Mouse (Mus musculus) forebrain, embryonic 12.5 days (tissue): Measurements from ENCODE around the gene Mgat4e. TPM values are rescaled to one million over a fixed set of nuclear protein-coding genes. Genes with fewer than 3 reads are reported as not detected.
"Not testable (repeated sequence)": the region's sequence is repeated elsewhere in the genome, so short reads cannot be mapped to it uniquely, and the experiment has no call there.

Experiments
- ATAC-seq: fragments of 200-750 bp; cut with Nextera tagmentation; 2 replicates; pipeline ENCODE4 v1.8.0; 2017; ENCODE audit warnings: moderate TSS enrichment; ENCODE audit not compliant: low FRiP score
- H3K27ac ChIP-seq: fragments of 300-500 bp; sonication (generic); 2 replicates; pipeline ENCODE4 v1.5.1; 2016; ENCODE audit warnings: mild to moderate bottlenecking
- H3K27me3 ChIP-seq: fragments of 300-500 bp; sonication (generic); 2 replicates; pipeline ENCODE4 v1.6.1; 2016; ENCODE audit warnings: mild to moderate bottlenecking
- H3K36me3 ChIP-seq: fragments of 300-500 bp; sonication (generic); replicated peaks from 2 replicates; pipeline ENCODE4 v1.6.1; 2016; ENCODE audit warnings: mild to moderate bottlenecking
- H3K4me1 ChIP-seq: fragments of 300-500 bp; sonication (generic); 2 replicates; pipeline ENCODE4 v1.6.1; 2016
- H3K4me2 ChIP-seq: fragments of 300-500 bp; sonication (generic); 2 replicates; pipeline ENCODE4 v1.6.1; 2016; ENCODE audit warnings: mild to moderate bottlenecking, moderate library complexity
- H3K4me3 ChIP-seq: fragments of 300-500 bp; sonication (generic); replicated peaks from 2 replicates; pipeline ENCODE4 v1.5.1; 2016; ENCODE audit warnings: mild to moderate bottlenecking
- H3K9ac ChIP-seq: fragments of 300-500 bp; sonication (generic); 2 replicates; pipeline ENCODE4 v1.6.1; 2016; ENCODE audit warnings: mild to moderate bottlenecking
- H3K9me3 ChIP-seq: fragments of 300-500 bp; sonication (generic); 2 replicates; pipeline ENCODE4 v1.6.1; 2016
- WGBS: fragments of 180-500 bp; shearing (Covaris S2); methylation state at CpG from one replicate; pipeline ENCODE4 v1.1.7; 2016; 5-methylcytosine and 5-hydroxymethylcytosine counted together
- polyA plus RNA-seq: library from polyadenylated mRNA; unstranded; fragments of >200 nt; fragmentation: Nextera tagmentation; extraction: Ambion mirVana; gene quantifications from 2 replicates; pipeline ENCODE4 v1.2.1, GENCODE M21; 2016

Mgat4e gene
- polyA plus RNA-seq, 1 experiment from 2014 or later, result not detected

DNA sequence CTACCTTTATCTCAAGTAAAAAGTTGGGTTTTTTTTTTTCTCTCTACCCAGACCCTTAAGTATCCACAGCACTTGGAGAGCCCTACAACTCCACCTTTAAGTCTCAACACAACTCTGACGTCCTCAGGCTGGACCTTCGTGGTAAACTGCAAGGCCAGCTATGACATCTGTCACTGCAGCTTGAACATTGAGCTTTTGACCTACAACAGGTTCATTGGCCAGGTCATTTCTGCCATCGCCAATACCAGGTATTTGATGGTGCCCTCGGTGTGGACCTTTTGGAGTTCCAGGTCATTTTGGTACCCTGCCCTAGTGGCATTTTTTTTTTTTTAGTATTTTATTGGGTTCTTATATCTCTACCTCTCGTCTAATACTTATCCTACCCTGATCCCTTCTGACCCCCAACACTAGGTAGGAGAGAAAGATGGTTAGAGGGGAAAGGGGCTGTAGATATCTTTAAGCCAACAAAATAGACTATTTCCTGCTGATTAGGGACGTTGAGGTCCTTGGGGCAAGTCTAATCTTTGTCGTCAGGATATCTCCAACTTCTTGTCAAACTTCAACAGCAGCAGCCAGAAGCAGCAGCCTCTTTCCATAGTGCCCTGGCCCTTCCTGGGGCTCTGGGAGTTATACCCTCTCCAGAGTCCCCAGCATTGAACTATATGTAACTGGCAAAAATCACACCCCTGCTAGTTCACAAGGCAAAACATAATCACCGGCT lies 29.3 kb downstream of the Mgat4e start:
- Histone ChIP-seq H3K27ac (no peak overlapping the region), H3K36me3 (no peaks in the 10 kb centered on the region), H3K9me3 (no peaks in the 10 kb centered on the region), H3K4me2 (no peak overlapping the region), H3K4me1 (peaks cover 9% of the 10 kb centered on the region), H3K9ac (no peak overlapping the region), H3K27me3 (peaks cover 7% of the 10 kb centered on the region), H3K4me3 (no peak overlapping the region)
- ATAC-seq, result no peak
- WGBS, result 90% methylated on average over 8 of the region's 8 CpGs

DNA sequence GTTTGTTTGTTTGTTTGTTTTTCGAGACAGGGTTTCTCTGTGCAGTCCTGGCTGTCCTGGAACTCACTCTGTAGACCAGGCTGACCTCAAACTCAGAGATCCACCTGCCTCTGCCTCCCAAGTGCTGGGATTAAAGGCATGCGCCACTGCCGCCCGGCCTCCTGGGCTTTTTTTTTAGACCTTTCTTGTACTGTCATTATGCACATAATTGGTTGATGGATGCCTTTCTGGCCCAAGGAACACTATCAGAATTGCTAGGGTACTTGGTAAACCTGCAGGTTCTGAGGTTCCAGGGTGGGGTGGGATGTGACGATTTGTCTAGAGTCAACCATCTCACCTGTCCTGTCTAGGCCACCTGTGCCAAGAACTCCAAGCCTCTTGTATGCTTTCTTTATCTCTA lies 30.3 kb downstream of the Mgat4e start:
- H3K27ac ChIP-seq, H3K4me1 ChIP-seq, H3K4me2 ChIP-seq, ATAC-seq, H3K36me3 ChIP-seq, H3K9me3 ChIP-seq, H3K4me3 ChIP-seq, H3K9ac ChIP-seq: not testable (repeated sequence)
- H3K27me3 ChIP-seq, result peaks cover 16% of the 10 kb centered on the region
- 92% methylated on average over 5 of the region's 5 CpGs for WGBS

DNA sequence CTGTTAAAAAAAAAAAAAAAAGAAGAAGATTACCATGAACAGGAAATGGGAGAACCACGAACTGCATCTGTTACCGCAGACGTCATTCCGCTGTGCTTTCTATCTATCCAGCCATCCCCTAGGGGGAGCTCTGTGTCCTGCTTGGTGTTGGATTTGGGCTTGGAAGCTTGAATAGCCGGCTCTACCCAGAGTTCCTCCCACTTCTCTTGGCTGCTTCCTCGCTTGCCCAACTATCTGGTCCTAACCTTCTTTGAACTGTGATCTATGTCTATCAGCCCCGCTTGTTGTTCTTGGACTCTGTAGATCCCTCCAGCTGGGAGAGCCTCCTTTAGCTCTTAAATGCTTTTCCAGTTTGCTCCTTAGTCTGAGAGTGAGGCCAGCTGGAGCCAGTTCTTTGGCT lies 30.8 kb downstream of the Mgat4e start:
- no peak; the same call in 1 of the 2 replicates for ATAC-seq
- H3K27ac ChIP-seq, result no peak overlapping the region
- no peak overlapping the region for H3K4me3 ChIP-seq
- H3K4me1 ChIP-seq, result peaks cover 11% of the 10 kb centered on the region
- H3K36me3 ChIP-seq, result no peaks in the 10 kb centered on the region
- H3K27me3 ChIP-seq, result peaks cover 21% of the 10 kb centered on the region
- H3K9me3 ChIP-seq, result no peaks in the 10 kb centered on the region
- no peak overlapping the region for H3K4me2 ChIP-seq
- no peak overlapping the region for H3K9ac ChIP-seq
- WGBS, result 12% methylated on average over 7 of the region's 7 CpGs

DNA sequence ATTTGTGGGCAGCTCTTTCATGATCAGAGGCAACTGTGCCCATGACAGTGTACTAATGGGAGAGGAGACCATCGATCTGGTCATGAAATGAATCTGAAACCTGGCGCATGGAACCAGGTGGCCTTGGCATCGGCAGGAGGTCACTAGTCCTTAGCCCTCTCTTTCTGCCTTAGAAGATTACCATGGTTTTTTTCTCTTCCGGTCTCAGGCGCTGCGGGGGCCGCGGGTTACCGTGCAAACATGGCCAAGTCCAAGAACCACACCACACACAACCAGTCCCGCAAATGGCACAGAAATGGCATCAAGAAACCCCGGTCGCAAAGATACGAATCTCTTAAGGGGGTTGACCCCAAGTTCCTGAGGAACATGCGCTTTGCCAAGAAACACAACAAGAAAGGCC lies 31.6 kb downstream of the Mgat4e start:
- H3K4me2 ChIP-seq, H3K9me3 ChIP-seq, H3K9ac ChIP-seq, H3K27ac ChIP-seq, H3K36me3 ChIP-seq, H3K4me3 ChIP-seq, ATAC-seq: not testable (repeated sequence)
- H3K4me1 ChIP-seq, result peaks cover 19% of the 10 kb centered on the region
- 95% methylated on average over 13 of the region's 14 CpGs for WGBS
- H3K27me3 ChIP-seq, result peaks cover 30% of the 10 kb centered on the region

DNA sequence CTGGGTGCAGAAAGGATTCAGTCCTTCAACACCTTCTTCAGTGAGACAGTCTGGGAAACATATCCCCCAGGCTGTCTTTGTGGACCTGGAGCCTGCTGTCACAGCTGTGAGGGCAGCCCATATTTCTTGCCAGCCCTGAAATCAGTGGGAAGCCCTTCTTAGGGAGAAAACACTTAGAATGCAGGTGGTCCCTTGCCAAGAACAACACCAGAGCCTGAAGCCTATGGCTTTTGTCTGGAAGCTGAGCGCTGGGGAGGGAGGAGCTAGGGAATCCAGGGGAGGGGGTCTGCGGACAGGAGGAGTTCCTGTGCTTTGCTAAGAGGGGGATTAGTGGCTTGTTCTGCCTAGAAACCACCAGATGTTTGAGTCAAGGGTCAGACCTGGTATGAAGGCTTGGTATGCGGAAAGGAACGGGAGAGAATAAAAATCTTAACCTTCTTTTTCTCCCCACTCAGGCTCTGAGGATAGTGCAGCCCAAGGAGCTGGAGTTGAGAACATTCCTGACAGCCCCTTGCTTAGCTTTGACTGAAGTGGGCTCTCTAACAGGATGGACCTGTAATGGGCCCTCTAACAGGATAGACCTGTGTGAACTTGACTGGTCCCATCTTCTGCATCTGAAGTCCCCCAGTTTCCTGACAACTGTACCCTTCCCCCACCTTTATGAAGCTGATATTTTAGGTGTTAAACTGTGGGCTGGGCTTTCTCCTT lies 32.8 kb downstream of the Mgat4e start:
- no peak overlapping the region for H3K4me2 ChIP-seq
- no peak overlapping the region for H3K4me3 ChIP-seq
- H3K9me3 ChIP-seq, result no peaks in the 10 kb centered on the region
- 0 out of 2 replicates have a peak overlapping the region, but pooled peaks have one; percentile 12 for H3K9ac ChIP-seq
- peaks cover 42% of the 10 kb centered on the region for H3K27me3 ChIP-seq
- H3K36me3 ChIP-seq, result no peaks in the 10 kb centered on the region
- peak overlapping the region; percentile 31; the same call in 1 of the 2 replicates for H3K27ac ChIP-seq
- WGBS, result 8% methylated on average over 4 of the region's 4 CpGs
- H3K4me1 ChIP-seq, result peaks cover 21% of the 10 kb centered on the region
- ATAC-seq, result no peak

DNA sequence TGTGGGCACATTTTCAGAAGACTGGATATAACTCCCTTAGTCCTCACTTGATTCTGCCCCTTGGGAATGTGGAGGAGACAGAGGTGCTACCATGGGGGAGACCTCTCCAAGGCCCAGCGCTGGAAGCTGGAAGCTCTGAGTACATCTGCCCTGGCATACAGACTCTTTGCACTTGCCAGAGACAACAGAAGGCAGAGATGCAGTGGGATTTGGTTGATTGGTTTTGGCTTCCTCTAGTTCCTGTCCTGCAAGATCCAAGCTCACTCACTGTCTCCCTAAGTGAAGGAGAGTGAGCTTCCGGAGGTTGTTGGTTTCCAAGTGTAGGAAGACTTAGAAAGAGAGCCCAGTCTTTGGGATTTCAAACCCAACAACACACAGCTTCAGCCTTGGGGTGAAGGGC lies 33.6 kb downstream of the Mgat4e start:
- Histone ChIP-seq H3K4me3 (no peak overlapping the region), H3K9me3 (no peaks in the 10 kb centered on the region), H3K27me3 (peaks cover 43% of the 10 kb centered on the region), H3K4me1 (peaks cover 21% of the 10 kb centered on the region), H3K4me2 (no peak overlapping the region), H3K36me3 (no peaks in the 10 kb centered on the region), H3K27ac (no peak overlapping the region), H3K9ac (no peak overlapping the region)
- WGBS, result 90% methylated on average over 2 of the region's 2 CpGs
- ATAC-seq, result no peak

DNA sequence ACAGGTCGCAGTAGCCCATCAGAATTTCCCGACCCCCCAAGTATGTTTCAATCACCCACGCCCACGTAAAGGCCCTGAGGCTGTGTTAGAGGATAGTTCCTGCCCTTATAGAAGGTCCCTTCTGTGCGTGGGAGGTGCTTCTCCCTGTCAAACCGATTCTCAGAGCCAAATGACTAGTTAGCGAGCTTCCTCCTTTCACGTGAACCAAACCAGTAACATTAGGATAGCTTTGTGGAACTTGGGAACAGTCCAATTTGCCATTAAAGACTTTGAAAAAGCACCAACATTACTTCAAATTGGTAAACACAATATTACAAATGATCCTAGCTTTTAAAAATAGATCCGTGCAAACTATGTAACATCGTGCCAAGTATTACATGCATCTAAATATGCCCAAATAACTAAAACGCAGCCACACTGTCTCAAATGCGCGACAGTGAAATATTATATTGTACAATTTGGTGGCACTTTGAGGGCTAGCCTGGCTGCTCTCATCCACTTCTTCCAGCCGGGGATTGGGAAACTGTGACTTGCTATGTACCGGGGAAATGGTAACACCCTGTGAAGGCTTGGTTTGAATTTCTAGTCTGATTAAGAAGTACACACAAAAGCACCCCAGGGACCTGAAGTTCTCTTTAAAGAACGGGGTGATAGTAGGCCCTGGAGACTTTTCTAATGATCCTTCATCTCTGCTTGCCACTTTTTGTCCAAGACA lies 35.4 kb downstream of the Mgat4e start:
- 0 out of 2 replicates have a peak overlapping the region, but pooled peaks have one; percentile 55 for H3K9ac ChIP-seq
- peaks cover 21% of the 10 kb centered on the region for H3K4me1 ChIP-seq
- peak overlapping the region; percentile 42; the same call in 1 of the 2 replicates for H3K4me3 ChIP-seq
- H3K36me3 ChIP-seq, result 0 out of 2 replicates have a peak, but pooled peaks cover 4% of the 10 kb centered on the region
- H3K27ac ChIP-seq, result no peak overlapping the region
- H3K4me2 ChIP-seq, result peak overlapping the region; percentile 72
- WGBS, result 43% methylated on average over 16 of the region's 16 CpGs
- H3K9me3 ChIP-seq, result no peaks in the 10 kb centered on the region
- ATAC-seq, result no peak
- H3K27me3 ChIP-seq, result peaks cover 43% of the 10 kb centered on the region

DNA sequence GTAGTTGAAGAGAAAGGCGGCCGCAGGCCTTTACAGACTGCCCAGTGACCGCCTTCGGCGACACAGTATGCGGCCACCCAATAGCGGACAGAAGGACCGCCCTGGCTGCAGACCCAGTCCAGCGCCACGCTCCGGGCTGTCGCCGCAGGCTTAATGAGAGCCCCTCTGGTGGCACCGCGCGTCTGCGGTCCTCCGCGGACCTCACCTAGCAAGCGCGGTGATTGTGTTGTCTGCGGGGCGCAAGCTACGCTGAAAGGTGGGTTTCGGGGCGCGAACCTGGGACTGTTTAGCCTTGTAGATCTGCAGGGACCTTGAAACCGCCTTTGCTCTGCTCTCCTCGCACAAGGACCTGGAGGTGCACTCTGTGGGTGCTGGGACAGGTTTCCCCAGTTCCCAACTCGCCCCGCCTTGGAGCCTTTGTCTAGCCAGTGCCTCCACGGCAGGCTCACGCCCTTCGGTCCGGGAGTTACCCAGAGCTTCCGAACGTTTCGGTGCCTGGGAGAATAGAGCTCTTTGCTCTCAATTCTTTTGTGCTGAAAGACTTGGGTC lies 36.1 kb downstream of the Mgat4e start:
- Histone ChIP-seq H3K9me3 (no peaks in the 10 kb centered on the region), H3K36me3 (0 out of 2 replicates have a peak, but pooled peaks cover 6% of the 10 kb centered on the region), H3K4me1 (peaks cover 21% of the 10 kb centered on the region), H3K9ac (peak overlapping the region; percentile 55), H3K27me3 (peaks cover 43% of the 10 kb centered on the region), H3K4me3 (peak overlapping the region; percentile 42), H3K4me2 (peak overlapping the region; percentile 72), H3K27ac (no peak overlapping the region)
- ATAC-seq, result no peak
- 1% methylated on average over 38 of the region's 38 CpGs for WGBS

DNA sequence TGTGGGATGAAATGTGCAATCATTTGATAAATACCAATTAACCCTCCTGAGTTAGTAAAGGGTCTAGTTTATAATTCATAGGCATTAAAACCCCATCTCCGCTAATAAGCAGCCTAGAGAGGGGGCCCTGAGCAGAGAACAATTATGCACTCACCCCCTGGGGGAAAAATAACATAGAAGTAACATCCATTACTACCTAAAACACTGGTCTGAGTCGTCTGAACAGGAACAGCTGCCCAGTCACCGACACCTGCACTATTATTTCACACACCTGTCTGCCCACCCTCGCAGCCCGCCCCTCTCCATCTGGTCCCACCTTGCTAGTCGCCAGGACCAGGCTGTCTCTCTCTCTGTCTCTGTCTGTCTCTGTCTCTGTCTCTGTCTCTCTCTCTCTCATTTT lies 36.9 kb downstream of the Mgat4e start:
- peak; percentile 53 for ATAC-seq
- WGBS, result 50% methylated on average over 6 of the region's 6 CpGs
- no peak overlapping the region for H3K4me3 ChIP-seq
- H3K27ac ChIP-seq, result no peak overlapping the region
- peaks cover 14% of the 10 kb centered on the region for H3K36me3 ChIP-seq
- 0 out of 2 replicates have a peak overlapping the region, but pooled peaks have one; percentile 72 for H3K4me2 ChIP-seq
- peaks cover 21% of the 10 kb centered on the region for H3K4me1 ChIP-seq
- no peak overlapping the region for H3K9ac ChIP-seq
- H3K27me3 ChIP-seq, result peaks cover 43% of the 10 kb centered on the region
- no peaks in the 10 kb centered on the region for H3K9me3 ChIP-seq

DNA sequence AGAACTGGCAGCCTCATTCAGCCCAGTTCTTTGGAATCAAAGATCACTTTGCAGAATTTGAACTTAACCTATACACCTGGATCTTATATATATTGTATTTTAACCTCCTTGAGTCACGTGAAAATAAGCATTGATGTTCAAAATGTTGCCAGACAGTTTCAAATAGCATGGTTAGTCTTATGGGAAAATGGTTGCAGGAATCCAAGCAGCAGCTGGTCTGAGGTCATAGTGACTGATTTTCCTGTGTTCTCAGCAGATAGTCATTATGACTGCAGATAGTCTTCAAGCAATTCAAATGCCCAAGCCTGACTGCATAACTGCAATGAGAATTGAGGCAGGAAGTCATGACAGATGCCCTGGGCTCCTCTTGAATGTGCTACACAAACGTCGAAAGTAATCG lies 37.3 kb downstream of the Mgat4e start:
- Histone ChIP-seq H3K4me2 (no peak overlapping the region), H3K4me1 (peaks cover 21% of the 10 kb centered on the region), H3K4me3 (no peak overlapping the region), H3K9ac (no peak overlapping the region), H3K27ac (no peak overlapping the region), H3K27me3 (peaks cover 43% of the 10 kb centered on the region), H3K36me3 (peaks cover 18% of the 10 kb centered on the region), H3K9me3 (no peaks in the 10 kb centered on the region)
- peak; percentile 27; the same call in 1 of the 2 replicates for ATAC-seq
- 53% methylated on average over 4 of the region's 4 CpGs for WGBS

DNA sequence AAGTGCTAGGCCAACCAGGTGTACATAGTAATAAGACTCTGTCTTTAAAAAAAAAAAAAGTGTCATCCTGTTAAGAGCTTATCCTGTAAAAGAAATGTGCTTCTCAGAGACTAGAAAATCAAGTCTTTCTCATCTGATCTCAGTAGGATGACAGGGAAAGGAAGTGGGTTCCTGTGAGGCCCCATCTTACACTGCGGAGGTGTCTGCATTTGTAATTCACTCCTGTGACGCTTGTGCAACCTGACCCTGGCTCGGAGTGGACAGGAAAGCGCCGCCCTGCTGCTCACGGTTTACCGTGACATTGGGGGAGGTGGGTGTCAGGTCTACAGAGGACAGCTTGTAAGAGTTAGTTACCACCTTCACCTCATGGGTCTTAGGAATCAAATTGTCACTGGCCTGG lies 39.5 kb downstream of the Mgat4e start:
- Histone ChIP-seq H3K27ac (no peak overlapping the region), H3K4me1 (peaks cover 12% of the 10 kb centered on the region), H3K4me3 (no peak overlapping the region), H3K4me2 (no peak overlapping the region), H3K27me3 (peaks cover 35% of the 10 kb centered on the region), H3K36me3 (peaks cover 31% of the 10 kb centered on the region), H3K9ac (no peak overlapping the region), H3K9me3 (no peaks in the 10 kb centered on the region)
- 63% methylated on average over 7 of the region's 7 CpGs for WGBS
- no peak for ATAC-seq

DNA sequence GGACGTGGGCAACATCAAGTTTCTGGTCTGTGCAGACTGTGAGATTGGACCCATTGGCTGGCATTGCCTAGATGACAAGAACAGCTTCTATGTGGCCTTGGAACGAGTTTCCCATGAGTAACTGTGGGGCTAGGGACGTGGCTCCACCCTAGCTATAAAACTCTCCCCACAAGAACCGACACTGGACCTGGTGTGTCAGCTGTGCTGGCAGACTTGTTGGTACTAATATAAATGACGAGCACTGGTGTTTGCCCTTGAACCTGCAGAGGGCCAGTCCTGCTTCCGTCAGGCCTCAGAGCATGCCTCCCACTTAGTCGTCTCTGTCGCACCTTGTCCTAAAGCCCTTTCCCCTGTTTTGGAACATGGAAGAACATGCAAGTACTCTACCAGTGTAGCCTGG lies 43.3 kb downstream of the Mgat4e start:
- Histone ChIP-seq H3K9ac (no peak overlapping the region), H3K4me2 (no peak overlapping the region), H3K4me3 (no peak overlapping the region), H3K4me1 (no peaks in the 10 kb centered on the region), H3K9me3 (no peaks in the 10 kb centered on the region), H3K36me3 (peaks cover 35% of the 10 kb centered on the region), H3K27ac (no peak overlapping the region), H3K27me3 (no peaks in the 10 kb centered on the region)
- WGBS, result 90% methylated on average over 8 of the region's 8 CpGs
- no peak for ATAC-seq
